Mouse (Mus musculus): ENCODE data around the gene Ddr2. TPM values are rescaled to one million over a fixed set of nuclear protein-coding genes. Genes with fewer than 3 reads are reported as not detected.

The Ddr2 gene
- polyA plus RNA-seq, 1 experiment from 2014 or later: 15.6 TPM

GRCm38 (mm10) chr1:170051631-170052177 is 58.9 kb downstream of the Ddr2 start:
- no peaks in the 10 kb centered on the region for H3K36me3 ChIP-seq (ENCODE audit: control insufficient read depth, insufficient read depth)
- H3K27ac ChIP-seq (ENCODE audit: low read depth, low read length): no peak overlapping the region
- TF ChIP-seq CTCF (IDR thresholded peaks at IDR 0.05; ENCODE audit: low read depth): no peak
- no peak overlapping the region for H3K9ac ChIP-seq (ENCODE audit: low read depth, low read length)
- no peaks in the 10 kb centered on the region for H3K27me3 ChIP-seq (replicated peaks; ENCODE audit: control insufficient read depth, insufficient read depth, low read length)
- H3K9me3 ChIP-seq (ENCODE audit: control insufficient read depth): no peaks in the 10 kb centered on the region
- no peak for ATAC-seq
- no peak overlapping the region for H3K4me3 ChIP-seq (ENCODE audit: low read depth, low read length)
- no peak overlapping the region for H3K4me2 ChIP-seq (replicated peaks; ENCODE audit: low read depth)
- WGBS: 58% methylated on average over 5 of the region's 5 CpGs
- H3K4me1 ChIP-seq (replicated peaks; ENCODE audit: control insufficient read depth, insufficient read depth, low read length): no peaks in the 10 kb centered on the region; the same call in 1 of the 2 replicates

- H3K9ac ChIP-seq (ENCODE audit: low read depth, low read length): no peak overlapping the region
- no peak overlapping the region for H3K4me2 ChIP-seq (replicated peaks; ENCODE audit: low read depth)
- no peak for TF ChIP-seq CTCF (IDR thresholded peaks at IDR 0.05; ENCODE audit: low read depth)
- H3K9me3 ChIP-seq (ENCODE audit: control insufficient read depth): no peaks in the 10 kb centered on the region
- WGBS: 76% methylated on average over 4 of the region's 4 CpGs
- H3K36me3 ChIP-seq (ENCODE audit: control insufficient read depth, insufficient read depth): no peaks in the 10 kb centered on the region
- no peaks in the 10 kb centered on the region; the same call in 1 of the 2 replicates for H3K4me1 ChIP-seq (replicated peaks; ENCODE audit: control insufficient read depth, insufficient read depth, low read length)
- H3K27ac ChIP-seq (ENCODE audit: low read depth, low read length): no peak overlapping the region
- no peaks in the 10 kb centered on the region for H3K27me3 ChIP-seq (replicated peaks; ENCODE audit: control insufficient read depth, insufficient read depth, low read length)
- no peak for ATAC-seq
- H3K4me3 ChIP-seq (ENCODE audit: low read depth, low read length): no peak overlapping the region
Observed at GRCm38 (mm10) chr1:170048434-170048833, 62.1 kb downstream of the Ddr2 start.

GRCm38 (mm10) chr1:170044726-170045471 is 65.7 kb downstream of the Ddr2 start:
- ATAC-seq: no peak
- H3K27ac ChIP-seq (ENCODE audit: low read depth, low read length): no peak overlapping the region
- WGBS: 71% methylated on average over 9 of the region's 9 CpGs

GRCm38 (mm10) chr1:170043753-170044152 is 66.8 kb downstream of the Ddr2 start:
- no peak overlapping the region for H3K9ac ChIP-seq (ENCODE audit: low read depth, low read length)
- no peaks in the 10 kb centered on the region for H3K4me1 ChIP-seq (replicated peaks; ENCODE audit: control insufficient read depth, insufficient read depth, low read length)
- no peaks in the 10 kb centered on the region for H3K36me3 ChIP-seq (ENCODE audit: control insufficient read depth, insufficient read depth)
- no peak overlapping the region for H3K27ac ChIP-seq (ENCODE audit: low read depth, low read length)
- H3K9me3 ChIP-seq (ENCODE audit: control insufficient read depth): no peaks in the 10 kb centered on the region
- TF ChIP-seq CTCF (IDR thresholded peaks at IDR 0.05; ENCODE audit: low read depth): no peak
- no peaks in the 10 kb centered on the region for H3K27me3 ChIP-seq (replicated peaks; ENCODE audit: control insufficient read depth, insufficient read depth, low read length)
- ATAC-seq: no peak
- H3K4me2 ChIP-seq (replicated peaks; ENCODE audit: low read depth): no peak overlapping the region
- H3K4me3 ChIP-seq (ENCODE audit: low read depth, low read length): no peak overlapping the region

More at GRCm38 (mm10) chr1:170044726-170045471, 65.7 kb downstream of the Ddr2 start:
- Histone ChIP-seq H3K36me3 (ENCODE audit: control insufficient read depth, insufficient read depth) (no peaks in the 10 kb centered on the region), H3K9me3 (ENCODE audit: control insufficient read depth) (no peaks in the 10 kb centered on the region), H3K27me3 (replicated peaks; ENCODE audit: control insufficient read depth, insufficient read depth, low read length) (no peaks in the 10 kb centered on the region), H3K4me3 (ENCODE audit: low read depth, low read length) (no peak overlapping the region), H3K4me2 (replicated peaks; ENCODE audit: low read depth) (no peak overlapping the region), H3K4me1 (replicated peaks; ENCODE audit: control insufficient read depth, insufficient read depth, low read length) (no peaks in the 10 kb centered on the region), H3K9ac (ENCODE audit: low read depth, low read length) (no peak overlapping the region)
- TF ChIP-seq CTCF (IDR thresholded peaks at IDR 0.05; ENCODE audit: low read depth): peak; percentile 18; the same call in 1 of the 2 replicates

GRCm38 (mm10) chr1:170042996-170043395 is 67.6 kb downstream of the Ddr2 start:
- no peak for TF ChIP-seq CTCF (IDR thresholded peaks at IDR 0.05; ENCODE audit: low read depth)
- Histone ChIP-seq H3K27me3 (replicated peaks; ENCODE audit: control insufficient read depth, insufficient read depth, low read length) (no peaks in the 10 kb centered on the region), H3K4me2 (replicated peaks; ENCODE audit: low read depth) (no peak overlapping the region), H3K9me3 (ENCODE audit: control insufficient read depth) (no peaks in the 10 kb centered on the region), H3K27ac (ENCODE audit: low read depth, low read length) (no peak overlapping the region), H3K4me3 (ENCODE audit: low read depth, low read length) (no peak overlapping the region), H3K36me3 (ENCODE audit: control insufficient read depth, insufficient read depth) (no peaks in the 10 kb centered on the region), H3K9ac (ENCODE audit: low read depth, low read length) (no peak overlapping the region), H3K4me1 (replicated peaks; ENCODE audit: control insufficient read depth, insufficient read depth, low read length) (no peaks in the 10 kb centered on the region)
- ATAC-seq: no peak
- 91% methylated on average over 5 of the region's 5 CpGs for WGBS

- 71% methylated on average over 4 of the region's 4 CpGs for WGBS
- Histone ChIP-seq H3K36me3 (ENCODE audit: control insufficient read depth, insufficient read depth) (no peaks in the 10 kb centered on the region), H3K27me3 (replicated peaks; ENCODE audit: control insufficient read depth, insufficient read depth, low read length) (no peaks in the 10 kb centered on the region), H3K9ac (ENCODE audit: low read depth, low read length) (no peak overlapping the region), H3K27ac (ENCODE audit: low read depth, low read length) (no peak overlapping the region), H3K4me1 (replicated peaks; ENCODE audit: control insufficient read depth, insufficient read depth, low read length) (no peaks in the 10 kb centered on the region), H3K4me2 (replicated peaks; ENCODE audit: low read depth) (no peak overlapping the region), H3K9me3 (ENCODE audit: control insufficient read depth) (no peaks in the 10 kb centered on the region), H3K4me3 (ENCODE audit: low read depth, low read length) (no peak overlapping the region)
- ATAC-seq: no peak
- TF ChIP-seq CTCF (IDR thresholded peaks at IDR 0.05; ENCODE audit: low read depth): peak; percentile 38
Observed at GRCm38 (mm10) chr1:170039402-170039801, 71.2 kb downstream of the Ddr2 start.
